Mouse (Mus musculus): ENCODE measurements at regions not wholly inside any gene's neighbourhood (a gene's known extent, or its start where the extent isn't known, plus 50 kb on each side); places are given as distances from the start of the nearest gene placed in this dataset.

DNA sequence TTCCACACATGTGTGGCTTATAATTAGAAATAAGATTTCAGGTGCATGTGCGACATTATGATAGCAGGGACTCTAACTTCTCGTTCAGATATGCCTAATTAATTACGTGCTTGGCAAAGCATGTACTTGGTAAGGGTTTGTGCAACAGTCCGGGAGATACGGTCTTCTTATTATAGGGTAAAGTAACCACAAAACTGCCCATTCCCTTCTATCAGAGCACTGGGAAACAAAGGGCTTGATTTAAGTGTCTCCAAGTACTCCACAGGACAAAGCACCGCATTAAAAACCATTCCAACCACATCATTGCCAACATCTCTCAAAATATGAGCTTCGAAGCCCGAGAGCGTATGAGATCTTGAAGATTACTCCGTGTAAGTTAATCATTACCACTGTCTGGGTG lies 64.2 kb upstream of the Tmtc2 start:
- no peak overlapping the region for H3K4me2 ChIP-seq (replicated peaks; ENCODE audit: low read depth, low read length, severe bottlenecking)
- 86% methylated on average over 10 of the region's 10 CpGs for WGBS
- no peaks in the 10 kb centered on the region for H3K27me3 ChIP-seq (ENCODE audit: control insufficient read depth, insufficient read depth, low read length)
- ATAC-seq (ENCODE audit: low FRiP score, low read depth), result no peak
- H3K36me3 ChIP-seq (ENCODE audit: control insufficient read depth, insufficient read depth, low read length), result no peaks in the 10 kb centered on the region
- H3K9ac ChIP-seq (ENCODE audit: low read depth, low read length, severe bottlenecking), result no peak overlapping the region
- no peak for DNase-seq (ENCODE audit: low spot score)
- H3K4me1 ChIP-seq (ENCODE audit: control insufficient read depth, insufficient read depth, low read length), result no peaks in the 10 kb centered on the region
- no peak overlapping the region for H3K27ac ChIP-seq (replicated peaks; ENCODE audit: low read depth, low read length)
- no peaks in the 10 kb centered on the region for H3K9me3 ChIP-seq (ENCODE audit: control insufficient read depth, low read length)
- no peak for TF ChIP-seq POLR2A (IDR thresholded peaks at IDR 0.05; ENCODE audit: borderline replicate concordance, extremely low read depth, insufficient read depth, insufficient read length)
- H3K4me3 ChIP-seq (replicated peaks; ENCODE audit: low read length), result no peak overlapping the region

DNA sequence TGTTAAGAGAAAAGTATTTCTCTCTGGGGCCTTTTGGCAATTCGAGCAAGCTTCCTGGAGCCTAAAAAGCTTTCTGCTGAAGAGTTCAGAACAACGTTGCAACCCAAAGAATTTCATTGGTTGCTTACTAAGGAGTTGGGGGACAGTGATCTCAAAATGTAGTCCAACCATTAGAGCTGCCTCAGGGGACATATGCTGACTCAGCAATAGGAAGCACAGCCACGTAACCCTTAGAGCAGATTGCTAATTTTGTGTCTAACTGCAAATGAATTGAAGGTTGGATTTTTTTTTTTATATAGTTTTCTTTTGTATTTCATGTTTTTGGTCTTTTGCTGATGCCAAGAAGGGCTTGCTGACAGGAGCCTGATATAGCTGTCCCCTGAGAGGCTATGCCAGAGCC lies 52.6 kb upstream of the Tmtc2 start:
- Histone ChIP-seq H3K9ac (ENCODE audit: low read depth, low read length, severe bottlenecking) (no peak overlapping the region), H3K36me3 (ENCODE audit: control insufficient read depth, insufficient read depth, low read length) (no peaks in the 10 kb centered on the region), H3K4me2 (replicated peaks; ENCODE audit: low read depth, low read length, severe bottlenecking) (no peak overlapping the region), H3K4me1 (ENCODE audit: control insufficient read depth, insufficient read depth, low read length) (no peaks in the 10 kb centered on the region), H3K27ac (replicated peaks; ENCODE audit: low read depth, low read length) (no peak overlapping the region), H3K4me3 (replicated peaks; ENCODE audit: low read length) (no peak overlapping the region), H3K27me3 (ENCODE audit: control insufficient read depth, insufficient read depth, low read length) (no peaks in the 10 kb centered on the region), H3K9me3 (ENCODE audit: control insufficient read depth, low read length) (no peaks in the 10 kb centered on the region)
- DNase-seq (ENCODE audit: low spot score) (no peak), ATAC-seq (ENCODE audit: low FRiP score, low read depth) (no peak)
- 53% methylated on average over 3 of the region's 3 CpGs for WGBS
- no peak for TF ChIP-seq POLR2A (IDR thresholded peaks at IDR 0.05; ENCODE audit: borderline replicate concordance, extremely low read depth, insufficient read depth, insufficient read length)

DNA sequence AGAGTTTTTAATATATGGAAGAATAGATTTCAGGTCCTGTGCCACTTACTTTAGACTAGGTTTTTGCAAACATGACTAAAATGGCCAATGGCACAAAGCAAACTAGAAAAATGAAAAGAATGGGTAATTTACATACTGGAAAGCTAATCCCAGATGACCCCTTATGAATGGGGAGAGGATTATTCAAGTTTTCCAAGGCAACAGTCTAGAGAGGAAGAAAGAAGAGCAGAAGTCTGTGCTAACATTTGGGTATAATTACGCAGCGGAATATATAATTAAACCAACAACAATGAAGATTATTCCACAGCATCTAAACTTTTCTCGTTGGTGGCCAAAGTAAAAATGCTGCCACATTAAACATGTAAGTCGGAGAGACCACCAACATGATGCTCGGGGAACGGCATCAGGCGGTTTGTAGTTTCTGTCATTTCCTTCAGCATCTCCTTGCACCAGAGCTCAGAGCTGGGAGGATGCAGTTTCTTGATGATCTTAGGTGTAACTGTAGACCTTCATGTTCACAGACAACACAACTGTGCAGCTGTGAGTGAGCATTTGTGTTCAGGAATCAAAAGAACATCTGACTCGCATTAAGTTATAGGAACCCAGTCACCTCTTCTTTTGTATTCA lies 51.2 kb upstream of the Tmtc2 start:
- H3K27me3 ChIP-seq (ENCODE audit: control insufficient read depth, insufficient read depth, low read length), result no peaks in the 10 kb centered on the region
- no peak overlapping the region for H3K27ac ChIP-seq (replicated peaks; ENCODE audit: low read depth, low read length)
- no peak overlapping the region for H3K9ac ChIP-seq (ENCODE audit: low read depth, low read length, severe bottlenecking)
- H3K4me2 ChIP-seq (replicated peaks; ENCODE audit: low read depth, low read length, severe bottlenecking), result no peak overlapping the region
- TF ChIP-seq POLR2A (IDR thresholded peaks at IDR 0.05; ENCODE audit: borderline replicate concordance, extremely low read depth, insufficient read depth, insufficient read length), result no peak
- H3K36me3 ChIP-seq (ENCODE audit: control insufficient read depth, insufficient read depth, low read length), result no peaks in the 10 kb centered on the region
- H3K4me1 ChIP-seq (ENCODE audit: control insufficient read depth, insufficient read depth, low read length), result no peaks in the 10 kb centered on the region
- DNase-seq (ENCODE audit: low spot score), result no peak
- H3K4me3 ChIP-seq (replicated peaks; ENCODE audit: low read length), result no peak overlapping the region
- no peak for ATAC-seq (ENCODE audit: low FRiP score, low read depth)
- H3K9me3 ChIP-seq (ENCODE audit: control insufficient read depth, low read length), result no peaks in the 10 kb centered on the region
- 82% methylated on average over 8 of the region's 8 CpGs for WGBS

Measured in limb, embryonic 14.5 days (tissue).